Mouse (Mus musculus): ENCODE data around the gene Specc1l.

Specc1l gene

GRCm38 (mm10) chr10:75211807-75212645, at the start of gene Specc1l:
TSS of gene Specc1l (plus strand) at chr10:75212073.
- CTCF ChIA-PET: interaction anchor here in 2 of 4 experiments (0.5 to 1.4 kb wide), 9 partner anchors 20 to 795 kb away, joined by 3 to 8 read pairs (median 4); no protein-coding TSS in a partner anchor

GRCm38 (mm10) chr10:75165825-75166481, 45.9 kb upstream of the Specc1l start:
- ChIA-PET CTCF (no interaction called here), POLR2A (no interaction called here)

More at GRCm38 (mm10) chr10:75211807-75212645, at the start of gene Specc1l:
- POLR2A ChIA-PET: interaction anchor here in 3 of 4 experiments (0.5 to 2.0 kb wide), 26 partner anchors 9 to 1929 kb away, joined by 3 to 9 read pairs (median 3); partner anchors contain the start of gene Bcr (in 1 of the 3)

- POLR2A ChIA-PET: no interaction called here
- CTCF ChIA-PET: interaction anchor here in 1 of 4 experiments (0.7 kb wide), 1 partner anchor 25 kb away, joined by 3 read pairs; no protein-coding TSS in a partner anchor
Measured at GRCm38 (mm10) chr10:75166601-75167000, 45.3 kb upstream of the Specc1l start.

- ChIA-PET POLR2A (no interaction called here), CTCF (interaction anchor here in 3 of 4 experiments (0.6 to 1.1 kb wide), 3 partner anchors 9 to 707 kb away, joined by 3 read pairs; no protein-coding TSS in a partner anchor)
Measured at GRCm38 (mm10) chr10:75170207-75170850, 41.5 kb upstream of the Specc1l start.

- ChIA-PET CTCF (interaction anchor here in 3 of 4 experiments (1.0 to 2.5 kb wide), 5 partner anchors 9 to 238 kb away, joined by 3 to 10 read pairs (median 6); no protein-coding TSS in a partner anchor), POLR2A (interaction anchor here in 2 of 4 experiments (0.6 to 1.5 kb wide), 2 partner anchors 13 to 257 kb away, joined by 3 to 5 read pairs; no protein-coding TSS in a partner anchor)
Measured at GRCm38 (mm10) chr10:75173056-75173455, 38.8 kb upstream of the Specc1l start.

GRCm38 (mm10) chr10:75173712-75174111, 38.2 kb upstream of the Specc1l start:
- ChIA-PET CTCF (interaction anchor here in 3 of 4 experiments (1.0 to 2.5 kb wide), 6 partner anchors 8 to 239 kb away, joined by 3 to 10 read pairs (median 4); no protein-coding TSS in a partner anchor), POLR2A (interaction anchor here in 3 of 4 experiments (0.6 to 1.5 kb wide), 5 partner anchors 9 to 256 kb away, joined by 3 to 5 read pairs (median 3); no protein-coding TSS in a partner anchor)

- CTCF ChIA-PET: interaction anchor here in 1 of 4 experiments (0.6 kb wide), 1 partner anchor 32 kb away, joined by 5 read pairs; no protein-coding TSS in a partner anchor
- POLR2A ChIA-PET: no interaction called here
Measured at GRCm38 (mm10) chr10:75176494-75176893, 35.4 kb upstream of the Specc1l start.

- ChIA-PET POLR2A (interaction anchor here in 2 of 4 experiments (0.6 to 1.4 kb wide), 3 partner anchors 11 to 46 kb away, joined by 3 to 4 read pairs (median 3); no protein-coding TSS in a partner anchor), CTCF (interaction anchor here in 2 of 4 experiments (0.5 to 2.2 kb wide), 4 partner anchors 12 to 76 kb away, joined by 3 to 8 read pairs (median 5); no protein-coding TSS in a partner anchor)
Measured at GRCm38 (mm10) chr10:75178911-75179310, 33.0 kb upstream of the Specc1l start.

GRCm38 (mm10) chr10:75182151-75182774, 29.6 kb upstream of the Specc1l start:
- CTCF ChIA-PET: interaction anchor here in 3 of 4 experiments (0.6 to 3.8 kb wide), 16 partner anchors 9 to 261 kb away, joined by 3 to 24 read pairs (median 4); partner anchors contain the start of gene Specc1l (in 1 of the 3)
- POLR2A ChIA-PET: interaction anchor here in 2 of 4 experiments (1.0 to 1.2 kb wide), 2 partner anchors 9 to 224 kb away, joined by 3 read pairs; no protein-coding TSS in a partner anchor

GRCm38 (mm10) chr10:75184826-75185225, 27.0 kb upstream of the Specc1l start:
- CTCF ChIA-PET: interaction anchor here in 3 of 4 experiments (0.6 to 1.4 kb wide), 4 partner anchors 24 to 250 kb away, joined by 3 to 18 read pairs (median 5); no protein-coding TSS in a partner anchor
- POLR2A ChIA-PET: interaction anchor here in 3 of 4 experiments (0.6 to 1.3 kb wide), 7 partner anchors 11 to 976 kb away, joined by 3 to 10 read pairs (median 3); no protein-coding TSS in a partner anchor

GRCm38 (mm10) chr10:75186551-75186950, 25.3 kb upstream of the Specc1l start:
- ChIA-PET CTCF (interaction anchor here in 1 of 4 experiments (0.6 kb wide), 1 partner anchor 253 kb away, joined by 3 read pairs; no protein-coding TSS in a partner anchor), POLR2A (interaction anchor here in 2 of 4 experiments (0.9 to 1.6 kb wide), 3 partner anchors 13 to 25 kb away, joined by 3 read pairs; partner anchors contain the start of gene Specc1l (in 1 of the 2))

- CTCF ChIA-PET: no interaction called here
Measured at GRCm38 (mm10) chr10:75187366-75188056, 24.4 kb upstream of the Specc1l start.

GRCm38 (mm10) chr10:75191647-75192046, 20.2 kb upstream of the Specc1l start:
- CTCF ChIA-PET: interaction anchor here (0.5 to 3.3 kb wide), 56 partner anchors 9 to 1689 kb away, joined by 3 to 24 read pairs (median 4); partner anchors contain the start of genes Specc1l (in 2 of the 4) and Gnaz (in 1 of the 4)
- POLR2A ChIA-PET: interaction anchor here in 2 of 4 experiments (1.1 to 1.4 kb wide), 4 partner anchors 9 to 231 kb away, joined by 3 to 4 read pairs (median 3); no protein-coding TSS in a partner anchor

More at GRCm38 (mm10) chr10:75187366-75188056, 24.4 kb upstream of the Specc1l start:
- POLR2A ChIA-PET: interaction anchor here in 2 of 4 experiments (1.1 to 1.6 kb wide), 2 partner anchors 14 to 24 kb away, joined by 3 read pairs; partner anchors contain the start of gene Specc1l (in 1 of the 2)

- CTCF ChIA-PET: no interaction called here
- POLR2A ChIA-PET: interaction anchor here in 1 of 4 experiments (0.7 kb wide), 1 partner anchor 53 kb away, joined by 4 read pairs; no protein-coding TSS in a partner anchor
Measured at GRCm38 (mm10) chr10:75197817-75198216, 14.1 kb upstream of the Specc1l start.

GRCm38 (mm10) chr10:75200733-75201132, 11.1 kb upstream of the Specc1l start:
- ChIA-PET POLR2A (interaction anchor here in 2 of 4 experiments (0.8 to 2.0 kb wide), 4 partner anchors 9 to 163 kb away, joined by 3 to 5 read pairs (median 4); partner anchors contain the start of gene Specc1l (in 1 of the 2)), CTCF (interaction anchor here (0.5 to 3.1 kb wide), 5 partner anchors 8 to 60 kb away, joined by 3 to 21 read pairs (median 5); no protein-coding TSS in a partner anchor)

- CTCF ChIA-PET: interaction anchor here in 3 of 4 experiments (0.6 to 1.8 kb wide), 5 partner anchors 13 to 281 kb away, joined by 3 to 8 read pairs (median 3); no protein-coding TSS in a partner anchor
- POLR2A ChIA-PET: interaction anchor here in 2 of 4 experiments (0.8 to 1.1 kb wide), 4 partner anchors 11 to 229 kb away, joined by 3 to 4 read pairs (median 3); no protein-coding TSS in a partner anchor
Measured at GRCm38 (mm10) chr10:75206192-75206591, 5.7 kb upstream of the Specc1l start.
